Mouse (Mus musculus) heart, embryonic 10.5 days (tissue): ENCODE measurements at regions not wholly inside any gene's neighbourhood (a gene's known extent, or its start where the extent isn't known, plus 50 kb on each side); places are given as distances from the start of the nearest gene placed in this dataset.

Source experiments
- DNase-seq: peaks from one replicate; pipeline ENCODE4 v3.0.0-alpha.2; 2017; ENCODE audit warnings: low spot score
- H3K27ac ChIP-seq: fragments of 300-500 bp; sonication (generic); 2 replicates; pipeline ENCODE4 v1.5.1; 2016; ENCODE audit warnings: mild to moderate bottlenecking
- H3K27me3 ChIP-seq: fragments of 300-500 bp; sonication (generic); 2 replicates; pipeline ENCODE4 v1.6.1; 2016; ENCODE audit warnings: mild to moderate bottlenecking; ENCODE audit not compliant: poor library complexity, insufficient read depth, severe bottlenecking
- H3K36me3 ChIP-seq: fragments of 300-500 bp; sonication (generic); 2 replicates; pipeline ENCODE4 v1.6.1; 2016; ENCODE audit warnings: mild to moderate bottlenecking, moderate library complexity
- H3K4me1 ChIP-seq: fragments of 300-500 bp; sonication (generic); 2 replicates; pipeline ENCODE4 v1.6.1; 2016; ENCODE audit warnings: mild to moderate bottlenecking
- H3K4me3 ChIP-seq: fragments of 300-500 bp; sonication (generic); 2 replicates; pipeline ENCODE4 v1.5.1; 2016; ENCODE audit warnings: mild to moderate bottlenecking, moderate library complexity
- H3K9me3 ChIP-seq: fragments of 300-500 bp; sonication (generic); 2 replicates; pipeline ENCODE4 v1.6.1; 2016; ENCODE audit warnings: mild to moderate bottlenecking, moderate library complexity
- WGBS: fragments of 180-500 bp; shearing (Covaris S2); methylation state at CpG from one replicate; pipeline ENCODE4 v1.1.7; 2016; 5-methylcytosine and 5-hydroxymethylcytosine counted together

GRCm38 (mm10) chr1:137636321-137636944, 539.1 kb downstream of the Ptprc start:
- H3K4me1 ChIP-seq = no peaks in the 10 kb centered on the region
- H3K27me3 ChIP-seq = no peaks in the 10 kb centered on the region
- no peak overlapping the region for H3K27ac ChIP-seq
- H3K4me3 ChIP-seq = no peak overlapping the region
- H3K36me3 ChIP-seq = no peaks in the 10 kb centered on the region
- no peaks in the 10 kb centered on the region for H3K9me3 ChIP-seq
- 70% methylated on average over 3 of the region's 3 CpGs for WGBS
- no peak for DNase-seq

GRCm38 (mm10) chr1:137635781-137636180, 539.7 kb downstream of the Ptprc start:
- H3K27me3 ChIP-seq = no peaks in the 10 kb centered on the region
- no peak for DNase-seq
- no peaks in the 10 kb centered on the region for H3K36me3 ChIP-seq
- H3K27ac ChIP-seq = no peak overlapping the region
- no peak overlapping the region for H3K4me3 ChIP-seq
- H3K9me3 ChIP-seq = no peaks in the 10 kb centered on the region
- H3K4me1 ChIP-seq = no peaks in the 10 kb centered on the region
- 71% methylated on average over 7 of the region's 7 CpGs for WGBS

- no peak for DNase-seq
- H3K4me3 ChIP-seq = no peak overlapping the region
- no peaks in the 10 kb centered on the region for H3K36me3 ChIP-seq
- H3K9me3 ChIP-seq = no peaks in the 10 kb centered on the region
- no peaks in the 10 kb centered on the region for H3K27me3 ChIP-seq
- no peak overlapping the region for H3K27ac ChIP-seq
- H3K4me1 ChIP-seq = no peaks in the 10 kb centered on the region
Measured at GRCm38 (mm10) chr1:137631546-137631945, 544.0 kb downstream of the Ptprc start.

GRCm38 (mm10) chr1:137620672-137621071, 554.8 kb downstream of the Ptprc start:
- no peak for DNase-seq
- H3K4me1 ChIP-seq = no peaks in the 10 kb centered on the region
- 75% methylated on average over 5 of the region's 5 CpGs for WGBS

GRCm38 (mm10) chr1:137618231-137618630, 557.3 kb downstream of the Ptprc start:
- Histone ChIP-seq H3K4me1 (no peaks in the 10 kb centered on the region), H3K9me3 (no peaks in the 10 kb centered on the region), H3K27me3 (no peaks in the 10 kb centered on the region), H3K27ac (no peak overlapping the region), H3K4me3 (no peak overlapping the region), H3K36me3 (no peaks in the 10 kb centered on the region)
- no peak for DNase-seq
- 81% methylated on average over 2 of the region's 2 CpGs for WGBS

More at GRCm38 (mm10) chr1:137620672-137621071, 554.8 kb downstream of the Ptprc start:
- Histone ChIP-seq H3K4me3 (no peak overlapping the region), H3K27ac (no peak overlapping the region), H3K27me3 (no peaks in the 10 kb centered on the region), H3K36me3 (no peaks in the 10 kb centered on the region), H3K9me3 (no peaks in the 10 kb centered on the region)

GRCm38 (mm10) chr1:137617513-137617912, 558.0 kb downstream of the Ptprc start:
- H3K27ac ChIP-seq = no peak overlapping the region
- H3K36me3 ChIP-seq = no peaks in the 10 kb centered on the region
- H3K4me1 ChIP-seq = no peaks in the 10 kb centered on the region
- no peaks in the 10 kb centered on the region for H3K9me3 ChIP-seq
- H3K27me3 ChIP-seq = no peaks in the 10 kb centered on the region
- no peak for DNase-seq
- 70% methylated on average over 5 of the region's 5 CpGs for WGBS
- H3K4me3 ChIP-seq = no peak overlapping the region

- 78% methylated on average over 1 of the region's 1 CpGs for WGBS
- DNase-seq = no peak
- H3K9me3 ChIP-seq = no peaks in the 10 kb centered on the region
- no peaks in the 10 kb centered on the region for H3K36me3 ChIP-seq
- H3K27ac ChIP-seq = no peak overlapping the region
- H3K27me3 ChIP-seq = no peaks in the 10 kb centered on the region
- no peaks in the 10 kb centered on the region for H3K4me1 ChIP-seq
- H3K4me3 ChIP-seq = no peak overlapping the region
Measured at GRCm38 (mm10) chr1:137606716-137607115, 568.8 kb downstream of the Ptprc start.

- Histone ChIP-seq H3K27me3 (no peaks in the 10 kb centered on the region), H3K9me3 (no peaks in the 10 kb centered on the region), H3K27ac (no peak overlapping the region), H3K4me3 (no peak overlapping the region), H3K36me3 (no peaks in the 10 kb centered on the region), H3K4me1 (no peaks in the 10 kb centered on the region)
- DNase-seq = no peak
- 72% methylated on average over 11 of the region's 11 CpGs for WGBS
Measured at GRCm38 (mm10) chr1:137605890-137606663, 569.4 kb downstream of the Ptprc start.

GRCm38 (mm10) chr1:137593732-137594131, 581.8 kb downstream of the Ptprc start:
- Histone ChIP-seq H3K36me3 (no peaks in the 10 kb centered on the region), H3K27me3 (no peaks in the 10 kb centered on the region), H3K4me1 (no peaks in the 10 kb centered on the region), H3K4me3 (no peak overlapping the region), H3K27ac (no peak overlapping the region), H3K9me3 (no peaks in the 10 kb centered on the region)
- DNase-seq = no peak
- 80% methylated on average over 7 of the region's 7 CpGs for WGBS

GRCm38 (mm10) chr1:137591891-137592290, 583.6 kb downstream of the Ptprc start:
- no peak for DNase-seq
- H3K36me3 ChIP-seq = no peaks in the 10 kb centered on the region
- H3K4me3 ChIP-seq = no peak overlapping the region
- WGBS = 81% methylated on average over 2 of the region's 2 CpGs
- no peak overlapping the region for H3K27ac ChIP-seq
- no peaks in the 10 kb centered on the region for H3K27me3 ChIP-seq
- no peaks in the 10 kb centered on the region for H3K9me3 ChIP-seq
- H3K4me1 ChIP-seq = no peaks in the 10 kb centered on the region

GRCm38 (mm10) chr1:137591295-137591694, 584.2 kb downstream of the Ptprc start:
- Histone ChIP-seq H3K4me1 (no peaks in the 10 kb centered on the region), H3K27ac (no peak overlapping the region), H3K36me3 (no peaks in the 10 kb centered on the region), H3K9me3 (no peaks in the 10 kb centered on the region), H3K4me3 (no peak overlapping the region), H3K27me3 (no peaks in the 10 kb centered on the region)
- DNase-seq = no peak
- whole genome bisulfite sequencing = 63% methylated on average over 3 of the region's 3 CpGs

GRCm38 (mm10) chr1:137588304-137589300, 586.9 kb downstream of the Ptprc start:
- Histone ChIP-seq H3K36me3 (no peaks in the 10 kb centered on the region), H3K4me3 (no peak overlapping the region), H3K9me3 (no peaks in the 10 kb centered on the region), H3K4me1 (no peaks in the 10 kb centered on the region), H3K27ac (no peak overlapping the region), H3K27me3 (no peaks in the 10 kb centered on the region)
- WGBS = 80% methylated on average over 6 of the region's 6 CpGs
- no peak for DNase-seq
